Mouse (Mus musculus) adrenal gland, adult 18-20 months (tissue): ENCODE results near the gene Usp34. TPM values are rescaled to one million over a fixed set of nuclear protein-coding genes. Genes with fewer than 3 reads are reported as not detected.
"Not testable (repeated sequence)": the region's sequence is repeated elsewhere in the genome, so short reads cannot be mapped to it uniquely, and the experiment has no call there.

Source experiments
- DNase-seq, 2 experiments: peaks; one replicate each; pipeline ENCODE4 v3.0.0; 2021 to 2022; ENCODE audit warnings: low spot score in 2 of 2
- total RNA-seq, 2 experiments: library from RNA; stranded (reverse); gene quantifications; 1 replicate in 1 of 2; 2 replicates in 1 of 2; pipeline ENCODE4 v1.2.3; 2021

Gene Usp34
- total RNA-seq, 2 experiments from 2014 or later = 46.7 to 55.6 TPM

DNA sequence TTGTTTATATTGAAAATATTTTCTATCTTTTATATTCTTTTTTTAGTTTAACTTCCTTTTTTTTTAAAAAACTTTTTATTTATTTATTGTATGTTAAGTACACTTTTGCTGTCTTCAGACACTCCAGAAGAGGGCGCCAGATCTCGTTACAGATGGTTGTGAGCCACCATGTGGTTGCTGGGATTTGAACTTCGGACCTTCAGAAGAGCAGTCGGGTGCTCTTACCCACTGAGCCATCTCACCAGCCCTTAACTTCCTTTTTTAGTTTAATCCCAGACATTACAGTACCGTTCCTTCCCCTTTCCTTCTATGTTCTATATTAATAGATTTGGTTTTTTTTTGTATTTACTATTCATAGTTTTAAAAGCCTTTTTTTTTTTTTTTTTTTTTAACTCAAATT, 50.5 kb downstream of the Usp34 start:
- not testable (repeated sequence) for DNase-seq

DNA sequence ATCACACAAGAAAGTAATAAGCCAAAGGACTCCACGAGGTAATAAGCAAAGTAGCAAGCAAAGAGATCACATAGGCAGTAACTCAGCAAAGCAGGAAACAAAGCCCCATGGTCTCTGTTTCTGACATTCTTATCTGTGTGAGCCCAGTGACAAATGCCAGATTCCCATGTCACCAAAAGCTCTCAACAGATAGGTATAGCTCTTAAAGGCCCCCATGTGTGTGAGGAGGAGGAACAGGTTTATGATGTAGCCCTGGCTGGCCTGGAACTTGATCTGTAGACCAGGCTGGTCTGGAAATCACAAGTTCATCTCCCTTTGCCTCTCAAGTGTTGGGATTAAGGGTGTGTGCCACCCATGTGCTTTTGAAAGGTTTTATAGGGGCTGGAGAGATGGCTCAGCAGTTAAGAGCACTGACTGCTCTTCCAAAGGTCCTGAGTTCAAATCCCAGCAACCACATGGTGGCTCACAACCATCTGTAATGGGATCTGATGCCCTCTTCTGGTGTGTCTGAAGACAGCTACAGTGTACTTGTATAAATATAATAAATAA, 53.1 kb downstream of the Usp34 start:
- DNase-seq = not testable (repeated sequence)

DNA sequence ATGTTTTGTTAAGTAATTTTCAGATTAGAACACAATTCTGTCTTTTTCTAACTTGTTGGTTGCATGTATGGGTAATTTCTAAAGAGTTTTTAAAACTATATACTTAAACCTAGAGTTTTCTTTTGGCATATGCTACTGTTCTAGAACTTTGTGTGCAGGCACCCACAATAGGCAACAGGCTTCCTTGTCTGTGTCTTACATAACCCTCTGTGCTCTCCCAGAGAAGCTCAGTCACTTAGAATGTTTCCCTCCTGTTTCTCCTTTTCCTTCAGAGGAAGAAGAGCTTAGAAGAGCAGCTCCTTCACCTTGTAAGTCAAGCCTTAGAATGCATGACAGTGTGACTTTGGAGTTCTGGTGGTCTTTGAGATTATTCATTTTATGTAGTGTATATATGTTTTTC, 55.6 kb downstream of the Usp34 start:
- no peak for DNase-seq

DNA sequence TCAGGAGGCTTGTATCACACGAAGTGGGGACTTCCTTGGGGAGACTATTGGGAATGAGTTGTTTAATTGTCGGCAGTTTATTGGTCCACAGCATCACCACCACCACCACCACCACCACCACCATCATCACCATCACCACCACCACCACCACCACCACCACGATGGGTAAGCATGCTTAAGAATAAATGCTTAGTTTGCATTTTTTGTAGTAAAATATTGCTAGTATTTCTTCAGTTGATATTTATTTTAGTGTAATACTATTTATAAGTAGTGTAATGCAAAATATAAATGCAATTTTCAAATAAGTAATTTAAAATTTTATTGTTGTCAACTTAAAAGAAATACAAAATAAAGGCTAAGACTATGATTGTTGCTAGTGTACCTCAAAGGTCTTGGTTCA, 57.7 kb downstream of the Usp34 start:
- DNase-seq = no peak

DNA sequence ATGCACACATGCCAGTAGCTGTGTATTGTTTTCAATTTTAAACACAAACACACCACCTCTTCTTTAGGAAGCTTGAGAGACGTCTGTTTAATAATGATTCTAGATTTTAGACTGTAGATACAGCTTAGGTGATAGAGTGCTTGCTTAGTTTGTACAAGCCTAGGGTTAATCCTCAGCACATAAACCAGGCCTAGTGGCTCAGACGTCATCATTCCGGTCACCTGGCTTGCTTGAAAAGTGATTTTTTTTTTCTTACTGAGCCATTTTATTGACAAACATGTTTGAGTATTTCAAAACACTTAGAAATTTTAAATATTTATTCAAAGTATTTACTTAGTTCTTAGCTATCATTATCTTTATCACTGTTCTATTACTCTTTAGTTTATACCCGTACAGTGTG, 65.3 kb downstream of the Usp34 start:
- DNase-seq = no peak

DNA sequence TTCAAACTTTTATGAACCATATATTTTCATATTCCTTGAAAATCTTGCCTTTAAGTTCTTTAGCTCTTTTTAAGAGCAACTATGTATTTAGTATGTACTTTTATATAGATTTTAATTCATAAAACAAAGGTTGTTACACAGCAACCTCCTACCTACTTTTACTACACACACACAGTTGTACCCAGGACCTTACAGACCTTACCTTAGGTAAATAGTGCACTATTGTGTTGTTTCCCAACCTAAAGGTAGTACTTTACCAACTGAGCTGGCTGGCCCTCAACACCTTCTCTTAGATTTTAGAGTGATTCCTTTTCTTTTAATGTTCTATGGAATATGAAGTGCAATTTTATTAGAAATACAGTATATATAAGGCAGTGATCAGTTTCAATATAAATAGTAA, 65.8 kb downstream of the Usp34 start:
- DNase-seq = no peak

DNA sequence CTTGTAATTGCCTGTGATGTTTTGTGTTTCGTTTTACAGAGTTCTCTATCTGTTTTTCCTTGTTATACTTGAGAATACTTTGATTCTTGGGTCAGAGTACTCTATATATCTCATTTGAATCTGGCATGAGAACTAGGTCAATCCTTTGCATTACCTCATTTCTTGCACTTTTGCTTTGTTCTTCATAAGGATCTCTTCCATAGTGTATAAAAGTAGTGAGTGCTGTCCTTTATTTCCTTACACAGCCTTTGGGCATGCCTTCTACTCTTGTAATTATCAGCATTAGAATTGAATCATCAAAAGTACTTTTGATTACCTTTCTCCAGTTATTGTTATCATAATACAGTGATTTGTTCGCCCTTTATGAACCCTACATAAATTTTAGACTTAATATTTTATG, 73.4 kb downstream of the Usp34 start:
- no peak for DNase-seq

DNA sequence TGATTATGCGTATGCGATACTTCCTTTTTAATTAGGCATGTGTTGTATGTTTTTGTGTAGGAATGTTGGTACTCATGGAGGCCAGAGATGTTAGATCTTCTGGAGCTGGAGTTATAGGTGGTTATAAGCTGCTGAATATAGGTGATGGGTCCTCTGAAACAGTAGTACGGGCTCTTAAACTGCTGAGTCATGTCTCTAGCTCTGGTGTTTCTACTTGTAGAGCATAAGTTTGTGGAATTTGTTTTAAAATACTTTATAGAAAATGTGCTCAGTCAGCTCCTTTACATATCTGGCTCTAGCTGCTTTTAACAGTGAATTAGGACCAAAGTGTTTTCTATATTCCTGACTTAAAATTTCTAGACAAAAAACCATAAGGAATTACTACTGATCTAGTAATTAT, 73.9 kb downstream of the Usp34 start:
- no peak for DNase-seq

DNA sequence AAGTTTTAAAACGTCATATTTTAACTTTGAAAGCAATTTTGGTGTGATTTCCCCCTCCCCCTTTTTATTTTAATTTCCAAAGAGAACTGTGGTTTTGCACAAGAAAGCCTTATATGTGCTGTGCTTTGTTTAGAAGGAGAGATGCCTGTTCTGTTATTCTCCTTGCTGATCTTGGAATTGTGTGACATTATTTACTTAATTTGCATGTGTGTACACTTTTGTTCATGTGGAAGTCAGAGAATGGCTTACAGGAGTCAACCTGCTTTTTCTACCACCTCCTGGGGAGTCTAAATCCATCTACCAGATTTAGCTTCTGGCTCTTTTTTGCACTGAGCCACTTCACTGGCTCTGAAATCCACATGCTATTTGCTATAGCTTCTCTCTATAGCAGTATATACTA, 76.1 kb downstream of the Usp34 start:
- DNase-seq = no peak

DNA sequence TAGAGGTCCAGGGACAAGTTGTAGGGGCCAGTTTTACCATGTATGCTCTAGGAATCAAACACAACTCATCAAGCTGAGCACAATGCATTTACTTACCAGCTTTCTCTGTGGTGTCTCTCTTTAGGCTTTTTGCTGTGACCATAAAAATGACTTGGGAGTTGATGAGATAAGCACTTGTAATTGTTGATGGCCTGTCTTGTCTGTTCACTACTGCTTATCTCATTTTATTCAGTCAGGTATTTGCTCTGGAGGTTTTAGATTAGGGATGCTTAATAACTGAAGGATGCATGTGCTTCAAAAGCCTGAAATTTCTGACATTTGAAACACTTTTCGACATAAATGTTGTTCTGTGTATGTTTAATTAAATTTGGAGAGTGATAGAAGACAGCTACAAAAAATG, 83.0 kb downstream of the Usp34 start:
- no peak for DNase-seq

DNA sequence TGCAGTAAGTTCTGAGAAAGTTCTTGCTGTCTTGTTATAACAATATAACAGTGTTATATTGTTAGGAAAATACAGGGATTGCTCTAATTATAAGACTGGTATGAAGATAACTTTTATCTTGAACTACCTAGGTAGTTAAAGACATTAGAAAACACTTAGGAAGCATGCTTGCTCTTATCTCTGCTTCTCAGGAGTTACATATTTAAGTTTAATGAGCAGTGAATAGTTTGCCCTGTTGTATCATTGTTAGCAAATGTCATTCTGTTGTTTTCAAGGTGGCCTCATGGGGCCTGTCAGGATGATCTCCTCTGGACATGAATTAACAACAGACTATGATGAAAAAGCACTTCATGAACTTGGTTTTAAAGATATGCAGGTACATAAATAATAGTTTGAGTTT, 85.9 kb downstream of the Usp34 start:
- no peak for DNase-seq

DNA sequence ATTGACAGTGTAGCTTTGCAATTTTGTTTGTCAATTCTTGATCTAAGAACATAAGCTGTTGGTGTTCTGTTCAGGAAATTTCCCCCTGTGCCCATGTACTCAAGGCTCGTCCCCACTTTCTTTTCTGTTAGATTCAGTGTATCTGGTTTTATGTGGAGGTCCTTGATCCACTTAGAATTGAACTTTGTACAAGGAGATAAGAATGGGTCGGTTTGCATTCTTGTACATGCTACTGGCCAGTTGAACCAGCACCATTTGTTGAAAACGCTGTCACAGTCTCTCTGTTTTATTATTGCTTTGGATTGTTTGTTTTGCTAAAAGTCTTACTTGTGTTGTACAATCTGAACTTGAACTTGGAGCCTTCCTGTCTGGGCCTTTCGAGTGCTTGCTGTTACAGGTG, 89.9 kb downstream of the Usp34 start:
- no peak for DNase-seq

DNA sequence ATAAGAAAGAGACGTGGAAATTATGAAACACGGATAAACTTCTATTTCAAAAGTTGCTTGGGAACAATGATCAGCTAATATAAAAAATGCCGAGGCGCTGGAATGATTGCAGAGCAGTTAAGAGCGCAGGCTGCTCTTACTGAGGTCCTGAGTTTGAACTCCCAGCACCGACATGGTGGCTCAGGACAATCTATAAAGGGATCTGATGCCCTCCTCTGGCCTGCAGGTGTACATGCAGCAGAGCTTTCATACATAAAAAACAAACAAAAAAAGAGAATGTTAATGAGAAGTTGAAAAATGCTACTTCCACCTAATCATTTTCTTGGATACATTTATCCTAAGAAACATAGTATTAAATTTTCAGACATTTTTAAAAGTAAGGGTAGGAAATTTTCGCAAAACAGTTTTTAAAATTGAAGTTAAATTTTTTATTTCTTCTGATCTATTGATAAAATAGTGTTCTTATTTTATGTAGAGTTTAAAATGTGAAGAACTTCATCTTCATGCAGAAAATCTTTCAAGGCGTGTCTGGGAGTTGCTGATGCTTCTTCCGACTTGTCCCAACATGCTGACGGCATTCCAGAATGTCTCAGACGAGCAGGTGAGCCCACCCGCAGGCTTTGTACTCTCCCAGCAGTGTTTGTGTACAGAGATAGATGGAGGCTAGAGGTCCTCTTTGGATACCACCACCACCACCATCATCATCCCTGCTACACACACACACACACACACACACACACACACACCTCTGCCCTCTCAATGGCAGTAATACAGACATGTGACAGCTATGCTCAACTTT, 94.5 kb downstream of the Usp34 start:
- DNase-seq = no peak

DNA sequence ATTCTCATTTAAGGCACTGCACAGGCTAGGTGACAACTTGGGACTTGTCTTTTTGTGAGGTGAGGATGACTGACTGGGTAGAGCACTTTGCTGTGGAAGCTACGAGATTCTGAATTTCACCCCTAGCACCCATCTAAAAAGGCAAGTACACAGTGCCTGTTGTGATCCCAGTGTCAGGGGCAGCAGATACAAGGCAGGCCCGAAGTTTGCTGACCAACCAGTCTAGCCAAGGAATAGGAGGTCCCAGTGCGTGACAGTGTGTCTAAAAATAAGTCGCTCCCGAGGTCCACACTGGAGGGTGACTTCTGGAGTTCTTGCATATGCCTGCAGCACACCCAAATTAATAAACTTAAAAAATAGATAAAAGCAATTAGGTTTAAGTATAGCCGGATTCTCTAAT, 121.6 kb downstream of the Usp34 start:
- DNase-seq = no peak

DNA sequence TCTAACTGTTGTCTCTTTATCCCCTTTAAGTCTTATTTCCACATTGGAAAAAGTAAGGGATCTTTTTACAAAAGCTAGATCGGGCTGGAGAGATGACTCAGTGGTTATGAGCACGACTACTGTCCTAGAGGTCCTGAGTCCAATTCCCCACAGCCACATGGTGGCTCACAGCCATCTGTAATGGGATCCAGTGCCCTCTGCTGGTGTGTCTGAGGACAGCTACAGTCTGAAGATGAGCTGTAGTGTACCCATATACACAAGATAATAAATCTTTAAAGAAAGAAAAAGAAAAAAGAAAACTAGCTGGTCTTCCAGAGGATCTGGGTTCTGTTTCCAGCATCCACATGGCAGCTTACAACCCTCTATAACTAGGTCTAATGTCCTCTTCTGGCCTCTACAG, 123.3 kb downstream of the Usp34 start:
- no peak for DNase-seq

DNA sequence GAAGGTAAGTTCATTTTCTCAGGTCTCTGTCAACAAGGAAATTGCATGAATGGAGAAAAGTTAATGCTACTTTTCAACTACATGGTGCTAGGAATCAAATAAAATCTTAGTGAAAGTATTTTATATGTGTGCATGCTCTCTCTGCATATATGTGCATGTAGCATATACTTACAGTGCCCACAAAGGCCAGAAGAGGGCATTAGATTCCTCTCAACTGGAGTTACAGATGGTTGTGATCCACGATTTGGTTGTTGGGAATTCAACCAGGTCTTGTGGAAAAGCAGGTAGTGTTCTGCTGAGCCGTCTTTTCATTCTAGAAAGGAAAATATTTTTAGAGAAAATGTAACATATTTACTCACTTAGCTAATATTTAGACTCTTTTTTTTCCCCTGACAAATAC, 129.4 kb downstream of the Usp34 start:
- no peak for DNase-seq

DNA sequence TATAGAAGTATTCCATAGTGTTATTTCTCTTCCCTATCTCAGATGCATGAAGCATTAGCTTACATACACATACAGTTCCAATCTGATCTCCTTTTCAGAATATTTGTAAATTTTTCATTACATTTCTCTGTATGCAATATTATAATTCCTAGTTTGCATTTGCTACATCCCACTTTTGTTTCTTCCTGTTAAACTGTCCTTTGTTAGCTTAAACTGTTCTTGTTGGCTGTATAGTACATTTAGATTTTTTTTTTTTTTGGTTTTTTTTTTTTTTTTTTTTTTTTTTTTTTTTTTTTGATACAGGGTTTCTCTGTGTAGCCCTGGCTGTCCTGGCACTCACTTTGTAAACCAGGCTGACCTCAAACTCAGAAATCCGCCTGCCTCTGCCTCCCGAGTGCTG, 159.2 kb downstream of the Usp34 start:
- not testable (repeated sequence) for DNase-seq

DNA sequence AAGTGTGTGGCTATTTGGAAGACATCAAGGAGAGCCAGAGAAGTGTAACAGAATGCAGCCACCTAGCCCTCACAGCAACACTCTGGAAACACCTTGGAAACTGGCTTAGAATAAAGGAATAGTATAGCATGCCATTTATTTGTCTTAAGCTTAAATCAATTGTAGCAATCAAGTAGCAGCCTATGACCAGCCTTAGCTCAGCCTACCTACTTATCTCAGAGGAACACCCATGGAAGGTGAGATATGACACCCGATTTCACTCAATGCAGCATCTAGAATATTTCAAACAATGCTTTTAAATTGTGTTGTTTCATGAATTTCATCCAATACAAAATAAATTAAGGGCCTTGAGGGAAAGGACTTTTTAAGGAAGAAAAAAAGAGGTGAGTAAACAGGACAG, 183.3 kb downstream of the Usp34 start:
- no peak for DNase-seq

DNA sequence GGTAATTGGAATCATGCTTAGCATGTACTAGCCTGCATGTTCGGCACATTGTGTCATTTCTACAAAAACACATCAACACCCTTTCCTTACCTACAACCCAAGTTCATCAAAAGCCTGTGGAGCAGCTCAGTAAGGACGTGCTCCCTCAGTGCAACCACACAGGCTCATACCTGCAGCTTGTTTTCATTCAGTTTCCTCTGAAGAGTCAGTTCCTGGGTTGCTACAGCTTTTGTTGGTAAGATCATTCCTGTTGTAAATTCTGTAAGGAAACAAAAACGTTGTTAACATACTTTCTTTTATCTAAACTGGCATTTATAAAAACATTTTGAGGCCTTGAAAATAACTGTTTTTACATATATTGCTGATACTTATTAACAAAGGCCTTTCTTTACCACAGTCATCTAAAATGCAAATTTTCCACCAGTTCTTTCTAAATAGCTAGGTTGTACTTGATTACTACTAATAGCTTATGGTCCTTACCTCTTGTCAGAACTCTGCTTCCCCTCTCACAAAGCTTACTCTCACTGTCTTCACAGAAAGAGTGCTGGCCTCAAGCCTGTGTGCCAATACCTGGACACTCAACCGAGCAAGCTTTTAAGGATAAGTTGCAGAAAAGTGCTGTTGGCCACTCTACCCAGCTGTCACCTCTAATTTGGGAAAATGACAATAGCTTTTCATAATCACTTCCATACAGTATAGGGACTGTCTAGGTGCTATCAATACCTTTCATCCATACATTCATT, 185.5 kb downstream of the Usp34 start:
- no peak for DNase-seq

DNA sequence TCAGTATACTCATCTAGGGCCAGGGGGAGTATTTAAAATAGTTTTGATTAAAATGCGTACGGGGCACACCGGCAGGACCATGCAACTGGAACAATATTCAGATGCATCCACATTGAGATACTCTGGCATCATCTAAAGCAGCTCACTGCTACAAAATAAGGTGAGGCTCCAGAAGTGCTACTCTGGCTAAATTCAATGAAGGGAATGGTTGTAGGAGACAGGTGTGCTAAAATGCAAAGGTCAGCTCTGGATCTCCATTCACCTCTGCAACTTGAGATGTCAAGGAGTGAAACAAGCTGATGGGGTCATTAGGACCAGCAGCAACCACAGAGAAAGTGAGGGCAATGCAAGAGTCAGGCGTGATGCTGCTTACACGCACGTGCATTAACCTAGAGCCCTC, 188.5 kb downstream of the Usp34 start:
- no peak for DNase-seq

DNA sequence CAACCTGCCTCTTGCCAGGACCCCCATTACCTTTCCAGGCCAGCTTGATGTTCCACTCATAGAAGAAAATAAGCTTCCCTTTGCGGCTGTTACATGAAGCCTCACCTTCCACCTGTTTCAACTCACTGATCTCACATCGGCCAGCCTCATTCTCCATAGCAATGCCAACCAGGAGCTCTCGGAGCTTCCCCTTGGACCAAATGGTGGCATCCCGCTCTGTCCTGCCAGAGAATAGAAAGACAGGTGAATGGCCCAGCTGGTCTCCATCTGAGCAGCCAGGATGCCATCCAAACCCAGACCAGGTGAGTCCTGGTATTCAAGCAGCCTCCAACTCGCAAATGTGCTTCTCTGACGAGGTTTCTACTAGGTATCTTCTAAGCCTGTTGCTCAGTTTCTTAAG, 190.0 kb downstream of the Usp34 start:
- no peak for DNase-seq

DNA sequence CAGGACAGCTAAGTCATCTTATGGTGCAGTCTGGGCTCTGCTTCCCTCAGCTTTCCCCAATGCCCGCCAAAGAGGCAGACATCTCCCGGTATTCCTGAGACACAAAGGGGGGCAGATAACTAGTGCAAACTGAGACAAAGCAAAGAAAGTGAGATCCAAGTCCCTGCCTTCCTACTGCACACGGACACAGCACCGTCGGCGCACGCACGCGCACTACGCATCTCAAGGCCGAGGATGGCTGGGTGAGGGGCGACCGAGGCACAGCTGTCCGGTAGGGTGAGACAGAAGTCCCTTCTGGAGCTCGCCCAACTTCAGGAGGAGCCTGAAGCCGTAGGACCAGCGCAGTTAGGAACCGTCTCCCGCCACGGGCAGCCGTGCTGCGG, 190.6 kb downstream of the Usp34 start:
- DNase-seq = no peak
